Mouse (Mus musculus): Measurements from ENCODE around the gene Ypel4. TPM values are rescaled to one million over a fixed set of nuclear protein-coding genes. Genes with fewer than 3 reads are reported as not detected.

The Ypel4 gene
- polyA plus RNA-seq, 1 experiment from 2014 or later, result 20.9 TPM

DNA sequence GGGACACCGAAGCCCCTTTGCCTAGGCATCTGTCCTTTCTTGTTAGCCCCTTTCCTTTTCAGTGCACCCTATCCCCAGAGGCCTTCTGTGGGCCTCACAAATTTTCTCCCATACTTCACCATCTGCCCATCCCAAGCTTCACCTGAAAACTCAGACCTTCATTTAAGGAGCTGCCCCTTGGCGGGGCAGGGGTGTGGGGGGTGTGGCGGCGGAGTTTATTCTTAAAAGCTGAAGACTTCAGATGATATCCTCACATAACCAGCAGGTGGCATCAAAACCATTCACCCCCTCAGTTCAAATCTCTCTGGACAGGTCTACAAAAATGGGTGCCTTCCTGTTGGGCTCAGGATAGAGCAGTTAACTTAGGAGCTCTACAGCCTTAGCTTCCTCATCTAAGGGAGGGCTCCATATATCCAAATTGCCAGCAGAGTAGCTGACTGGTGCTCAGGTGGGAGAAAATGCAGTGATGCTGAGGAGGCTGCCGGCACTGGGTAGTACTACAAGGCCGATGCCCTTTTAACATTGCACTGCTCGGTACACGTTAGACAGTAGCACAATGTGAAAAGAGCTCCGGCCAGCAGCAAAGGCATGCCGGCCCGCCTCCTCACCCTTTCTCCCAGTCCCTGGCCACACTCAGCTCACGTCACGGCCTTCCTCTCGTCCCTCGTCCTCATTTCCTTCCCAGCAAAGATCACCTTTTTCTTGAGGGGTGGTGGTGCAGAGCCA lies 6.9 kb downstream of the Ypel4 start:
- H3K4me2 ChIP-seq (ENCODE audit: low read depth, low read length), result 0 out of 2 replicates have a peak overlapping the region, but pooled peaks have one; percentile 15
- H3K4me1 ChIP-seq (ENCODE audit: insufficient read depth), result peaks cover 48% of the 10 kb centered on the region
- 0 out of 2 replicates have a peak overlapping the region, but pooled peaks have one; percentile 12 for H3K27ac ChIP-seq (ENCODE audit: low read depth)
- no peak overlapping the region for H3K4me3 ChIP-seq (ENCODE audit: low read depth, low read length)
- H3K9ac ChIP-seq (replicated peaks), result no peak overlapping the region
- 79% methylated on average over 15 of the region's 15 CpGs for WGBS (ENCODE audit: insufficient replicate concordance)
- DNase-seq (no peak), ATAC-seq (no peak)
- H3K9me3 ChIP-seq (ENCODE audit: low read length), result no peaks in the 10 kb centered on the region
- TF ChIP-seq CTCF (IDR thresholded peaks at IDR 0.05; ENCODE audit: low read depth) (peak; percentile 61), EP300 (IDR thresholded peaks at IDR 0.05; ENCODE audit: low read depth) (no peak)
- H3K27me3 ChIP-seq (ENCODE audit: insufficient read depth, low read length), result 0 out of 2 replicates have a peak, but pooled peaks cover 15% of the 10 kb centered on the region
- peaks cover 15% of the 10 kb centered on the region for H3K36me3 ChIP-seq (replicated peaks; ENCODE audit: insufficient read depth, low read length)

GRCm38 (mm10) chr2:84741841-84742450 lies 8.1 kb downstream of the Ypel4 start:
- Histone ChIP-seq H3K27ac (ENCODE audit: low read depth) (peak overlapping the region; percentile 83), H3K4me3 (ENCODE audit: low read depth, low read length) (peak overlapping the region; percentile 76), H3K27me3 (ENCODE audit: insufficient read depth, low read length) (peaks cover 10% of the 10 kb centered on the region; the same call in 1 of the 2 replicates), H3K9me3 (ENCODE audit: low read length) (no peaks in the 10 kb centered on the region), H3K4me2 (ENCODE audit: low read depth, low read length) (peak overlapping the region; percentile 92), H3K4me1 (ENCODE audit: insufficient read depth) (peaks cover 40% of the 10 kb centered on the region), H3K9ac (replicated peaks) (no peak overlapping the region; the same call in 1 of the 2 replicates), H3K36me3 (replicated peaks; ENCODE audit: insufficient read depth, low read length) (peaks cover 15% of the 10 kb centered on the region)
- ATAC-seq (no peak), DNase-seq (peak; percentile 42)
- WGBS (ENCODE audit: insufficient replicate concordance), result 25% methylated on average over 5 of the region's 5 CpGs
- TF ChIP-seq EP300 (IDR thresholded peaks at IDR 0.05; ENCODE audit: low read depth) (0 out of 2 replicates have a peak, but pooled peaks have one; percentile 6), CTCF (IDR thresholded peaks at IDR 0.05; ENCODE audit: low read depth) (no peak)

DNA sequence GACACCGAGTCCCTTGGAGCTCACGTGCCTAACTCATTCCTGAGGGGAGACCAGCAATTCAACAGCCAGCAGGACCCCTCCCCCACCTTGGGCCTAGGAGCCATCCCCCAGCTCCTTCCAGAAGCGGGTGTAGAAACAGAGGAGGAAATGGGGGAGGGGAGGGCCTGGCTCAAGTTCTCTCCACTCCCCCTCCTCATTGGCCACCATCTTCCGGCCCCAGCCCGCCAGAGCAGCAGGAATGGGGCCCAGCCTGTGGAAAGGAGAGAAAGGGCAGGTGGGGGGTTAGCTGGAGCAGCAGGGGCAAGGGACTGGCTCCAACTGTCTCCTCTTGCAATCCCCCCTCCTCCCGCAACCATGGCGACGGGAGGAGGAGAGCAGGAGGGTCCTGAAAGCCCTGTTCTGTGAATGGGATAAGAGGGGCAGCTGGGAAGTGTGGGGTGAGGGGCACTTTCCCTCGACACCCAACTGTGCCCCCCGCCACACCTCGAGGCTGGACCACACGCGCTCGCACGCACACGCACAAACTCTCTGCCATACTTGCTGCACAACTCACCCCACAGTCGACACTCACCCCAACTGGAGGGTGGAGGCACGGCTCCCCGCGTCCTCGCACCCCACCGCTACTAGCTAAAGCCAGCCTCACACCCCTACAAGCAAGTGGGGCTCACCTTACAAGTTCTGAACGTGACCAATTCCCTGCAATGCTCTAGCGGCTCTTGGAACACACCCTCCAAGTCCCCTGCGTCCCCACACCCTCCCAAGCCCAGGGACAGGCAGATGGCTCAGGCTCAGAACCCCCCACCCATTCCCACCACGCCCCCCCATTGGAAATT lies 8.8 kb downstream of the Ypel4 start:
- ATAC-seq, result no peak
- peak overlapping the region; percentile 83 for H3K27ac ChIP-seq (ENCODE audit: low read depth)
- 8% methylated on average over 21 of the region's 26 CpGs for WGBS (ENCODE audit: insufficient replicate concordance)
- DNase-seq, result peak; percentile 42
- peak overlapping the region; percentile 86 for H3K9ac ChIP-seq (replicated peaks)
- TF ChIP-seq EP300 (IDR thresholded peaks at IDR 0.05; ENCODE audit: low read depth) (no peak), CTCF (IDR thresholded peaks at IDR 0.05; ENCODE audit: low read depth) (no peak)
- H3K4me3 ChIP-seq (ENCODE audit: low read depth, low read length), result peak overlapping the region; percentile 76
- H3K4me2 ChIP-seq (ENCODE audit: low read depth, low read length), result peak overlapping the region; percentile 92
- H3K9me3 ChIP-seq (ENCODE audit: low read length), result no peaks in the 10 kb centered on the region
- H3K27me3 ChIP-seq (ENCODE audit: insufficient read depth, low read length), result peaks cover 7% of the 10 kb centered on the region; the same call in 1 of the 2 replicates
- peaks cover 33% of the 10 kb centered on the region for H3K4me1 ChIP-seq (ENCODE audit: insufficient read depth)
- peaks cover 13% of the 10 kb centered on the region for H3K36me3 ChIP-seq (replicated peaks; ENCODE audit: insufficient read depth, low read length)

- Histone ChIP-seq H3K9ac (replicated peaks) (peak within 1 kb of the TSS; percentile 86), H3K4me2 (ENCODE audit: low read depth, low read length) (peak within 1 kb of the TSS; percentile 92), H3K4me1 (ENCODE audit: insufficient read depth) (peaks cover 25% of the 10 kb centered on the region), H3K36me3 (replicated peaks; ENCODE audit: insufficient read depth, low read length) (peaks cover 12% of the 10 kb centered on the region), H3K9me3 (ENCODE audit: low read length) (no peaks in the 10 kb centered on the region), H3K4me3 (ENCODE audit: low read depth, low read length) (peak within 1 kb of the TSS; percentile 76), H3K27ac (ENCODE audit: low read depth) (peak within 1 kb of the TSS; percentile 83), H3K27me3 (ENCODE audit: insufficient read depth, low read length) (peaks cover 7% of the 10 kb centered on the region; the same call in 1 of the 2 replicates)
- ATAC-seq (peak; percentile 85), DNase-seq (peak; percentile 74)
- TF ChIP-seq EP300 (IDR thresholded peaks at IDR 0.05; ENCODE audit: low read depth) (no peak), CTCF (IDR thresholded peaks at IDR 0.05; ENCODE audit: low read depth) (no peak)
- WGBS (ENCODE audit: insufficient replicate concordance), result 0% methylated on average over 24 of the region's 25 CpGs
These were observed 9.7 kb downstream of the Ypel4 start, which contains the start of gene Gm19426 for GRCm38 (mm10) chr2:84743561-84743960. Gm19426 (minus strand) TSS chr2:84743655.

GRCm38 (mm10) chr2:84744126-84744525 lies 10.3 kb downstream of the Ypel4 start:
- peaks cover 6% of the 10 kb centered on the region for H3K36me3 ChIP-seq (replicated peaks; ENCODE audit: insufficient read depth, low read length)
- peak; percentile 4; the same call in 1 of the 2 replicates for ATAC-seq
- peaks cover 20% of the 10 kb centered on the region for H3K4me1 ChIP-seq (ENCODE audit: insufficient read depth)
- H3K4me2 ChIP-seq (ENCODE audit: low read depth, low read length), result peak overlapping the region; percentile 92
- DNase-seq, result no peak
- H3K27me3 ChIP-seq (ENCODE audit: insufficient read depth, low read length), result peaks cover 7% of the 10 kb centered on the region; the same call in 1 of the 2 replicates
- no peaks in the 10 kb centered on the region for H3K9me3 ChIP-seq (ENCODE audit: low read length)
- peak overlapping the region; percentile 76 for H3K4me3 ChIP-seq (ENCODE audit: low read depth, low read length)
- TF ChIP-seq EP300 (IDR thresholded peaks at IDR 0.05; ENCODE audit: low read depth), result no peak
- no peak for TF ChIP-seq CTCF (IDR thresholded peaks at IDR 0.05; ENCODE audit: low read depth)
- WGBS (ENCODE audit: insufficient replicate concordance), result 12% methylated on average over 10 of the region's 10 CpGs
- H3K9ac ChIP-seq (replicated peaks), result peak overlapping the region; percentile 86
- H3K27ac ChIP-seq (ENCODE audit: low read depth), result peak overlapping the region; percentile 83
